Mouse (Mus musculus): ENCODE measurements at regions not wholly inside any gene's neighbourhood (a gene's known extent, or its start where the extent isn't known, plus 50 kb on each side); places are given as distances from the start of the nearest gene placed in this dataset.

DNA sequence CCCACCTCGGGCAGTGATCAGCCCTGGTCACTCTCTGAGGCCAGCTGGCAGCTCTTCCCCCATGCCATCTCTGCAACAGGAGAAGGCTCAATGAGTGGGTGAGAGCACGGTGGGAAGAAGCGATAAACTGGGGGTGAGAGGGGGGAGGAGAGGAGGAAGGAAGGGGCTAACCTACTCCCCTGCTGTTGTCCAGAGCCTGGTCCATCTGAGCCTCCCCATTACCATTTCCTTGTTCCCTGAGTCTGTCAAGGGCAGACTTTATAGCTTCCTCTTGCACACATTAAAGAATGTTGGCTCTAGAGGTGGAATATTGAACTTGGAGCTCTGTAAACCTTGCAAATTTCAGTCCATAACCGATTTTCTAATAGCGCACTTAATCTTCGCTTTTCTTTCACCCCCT is 136.8 kb downstream of the Mtx2 start:
- TF ChIP-seq CTCF (IDR thresholded peaks at IDR 0.05 in 2 of 3, conservative IDR thresholded peaks at IDR 0.05 in 1 of 3; ENCODE audit: control insufficient read depth in 1 of 3, insufficient read depth in 1 of 3, low read depth in 2 of 3, low read length in 3 of 3, poor library complexity in 1 of 3, severe bottlenecking in 1 of 3) = no peak
- TF ChIP-seq MAFK (IDR thresholded peaks at IDR 0.05; ENCODE audit: borderline replicate concordance, low read depth, low read length) = no peak
- TF ChIP-seq HCFC1 (IDR thresholded peaks at IDR 0.05; ENCODE audit: low read depth, low read length) = no peak
- TF ChIP-seq POLR2A (IDR thresholded peaks at IDR 0.05; ENCODE audit: control insufficient read depth in 1 of 2, insufficient read depth in 1 of 2, low read depth in 1 of 2, low read length in 2 of 2, poor library complexity in 1 of 2) = no peak
- TF ChIP-seq NRF1 (IDR thresholded peaks at IDR 0.05; ENCODE audit: insufficient read depth, low read depth, low read length, poor library complexity, severe bottlenecking) = no peak
- no peak for TF ChIP-seq GABPA (IDR thresholded peaks at IDR 0.05; ENCODE audit: low read depth, low read length)
- TF ChIP-seq TAL1 (IDR thresholded peaks at IDR 0.05; ENCODE audit: low read length) = no peak
- TF ChIP-seq ELF1 (IDR thresholded peaks at IDR 0.05; ENCODE audit: low read depth, low read length) = no peak
- no peak for TF ChIP-seq GATA1 (IDR thresholded peaks at IDR 0.05; ENCODE audit: low read depth, low read length)
- no peak for TF ChIP-seq ZKSCAN1 (IDR thresholded peaks at IDR 0.05; ENCODE audit: low read depth, low read length)

Measured in MEL (cell line).